Mouse (Mus musculus) ES-E14 (cell line): ENCODE measurements at regions not wholly inside any gene's neighbourhood (a gene's known extent, or its start where the extent isn't known, plus 50 kb on each side); places are given as distances from the start of the nearest gene placed in this dataset.
"Not testable (repeated sequence)": the region's sequence is repeated elsewhere in the genome, so short reads cannot be mapped to it uniquely, and the experiment has no call there.

Experiments used
- DNase-seq: peaks from one replicate; pipeline ENCODE4 v3.0.0-alpha.2; 2013; ENCODE audit warnings: low read depth, low spot score
- H3K27ac ChIP-seq: 2 replicates; pipeline ENCODE4 v1.5.1; 2012; ENCODE audit warnings: low read depth, mild to moderate bottlenecking, low read length, moderate library complexity, mixed read lengths; ENCODE audit not compliant: poor library complexity, insufficient read depth, severe bottlenecking
- H3K36me3 ChIP-seq: 2 replicates; pipeline ENCODE4 v1.6.1; 2012; ENCODE audit warnings: mild to moderate bottlenecking, low read length, moderate library complexity, mixed read lengths; ENCODE audit not compliant: control insufficient read depth, poor library complexity, insufficient read depth, severe bottlenecking
- H3K4me1 ChIP-seq, 2 experiments: fragments of 150-350 bp in 1 of 2; sonication (generic) in 1 of 2; 2 replicates each; pipeline ENCODE4 v1.6.1; 2012; ENCODE audit warnings: low read length in 2 of 2, mild to moderate bottlenecking in 1 of 2, mixed read lengths in 1 of 2; ENCODE audit not compliant: control insufficient read depth in 2 of 2, insufficient read depth in 2 of 2, poor library complexity in 1 of 2
- H3K4me3 ChIP-seq, 2 experiments: fragments of 150-350 bp in 1 of 2; sonication (generic) in 1 of 2; 2 replicates each; pipeline ENCODE4 v1.5.1; 2012; ENCODE audit warnings: low read length in 2 of 2, low read depth in 1 of 2, mild to moderate bottlenecking in 1 of 2, mixed read lengths in 1 of 2; ENCODE audit not compliant: insufficient read depth in 1 of 2, poor library complexity in 1 of 2, severe bottlenecking in 1 of 2
- H3K9ac ChIP-seq: 2 replicates; pipeline ENCODE4 v1.6.1; 2012; ENCODE audit warnings: low read depth, mild to moderate bottlenecking, low read length, mixed read lengths; ENCODE audit not compliant: poor library complexity, insufficient read depth, severe bottlenecking
- H3K9me3 ChIP-seq: fragments of 150-350 bp; sonication (generic); 2 replicates; pipeline ENCODE4 v1.6.1; 2012; ENCODE audit warnings: low read depth, mild to moderate bottlenecking, low read length; ENCODE audit not compliant: control insufficient read depth, insufficient read depth
- CHD2 ChIP-seq: IDR thresholded peaks from 2 replicates; pipeline ENCODE4 v1.6.1; 2014; ENCODE audit warnings: mild to moderate bottlenecking, low read depth, low read length, inconsistent platforms
- HCFC1 ChIP-seq: IDR thresholded peaks from 2 replicates; pipeline ENCODE4 v1.6.1; 2012; ENCODE audit warnings: low read length, inconsistent platforms, borderline replicate concordance; ENCODE audit not compliant: insufficient read depth
- MAFK ChIP-seq: IDR thresholded peaks from 2 replicates; pipeline ENCODE4 v1.6.1; 2014; ENCODE audit warnings: mild to moderate bottlenecking, low read depth, low read length, inconsistent platforms; ENCODE audit not compliant: insufficient read depth
- ZC3H11A ChIP-seq: IDR thresholded peaks from 2 replicates; pipeline ENCODE4 v1.6.1; 2012; ENCODE audit warnings: low read depth, mild to moderate bottlenecking, inconsistent platforms, low read length, borderline replicate concordance
- ZNF384 ChIP-seq: IDR thresholded peaks from 2 replicates; pipeline ENCODE4 v1.6.1; 2012; ENCODE audit warnings: low read depth, low read length, inconsistent platforms
- in situ Hi-C, 2 experiments: fragments of 600-800 bp; cut with MboI; formaldehyde crosslinking; loops; one replicate each; pipeline ENCODE4 v1.15.1; 2025; ENCODE audit warnings: low sequenced_read_pairs in 2 of 2, inconsistent platforms in 1 of 2; ENCODE audit not compliant: unreplicated experiment in 2 of 2

DNA sequence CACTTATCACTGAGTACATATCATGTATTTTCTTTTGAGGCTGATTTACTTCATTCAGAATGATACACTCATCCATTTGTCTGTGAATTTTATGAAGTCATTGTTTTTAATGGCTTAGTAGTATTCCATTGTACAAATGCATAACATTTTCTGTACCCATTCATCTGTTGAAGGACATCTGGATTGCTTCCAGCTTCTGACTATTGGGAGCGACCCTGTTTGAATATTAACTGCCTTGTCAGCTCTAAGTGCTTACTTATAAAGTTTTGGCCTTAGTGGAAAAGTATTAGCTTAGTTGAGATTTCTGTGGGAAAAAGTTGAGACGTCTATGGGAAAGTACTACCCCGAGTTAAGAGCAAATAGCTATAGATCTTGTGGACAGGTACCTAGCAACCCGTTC lies 120.4 kb downstream of the Hnmt start:
- TF ChIP-seq HCFC1: no peak
- no peak for TF ChIP-seq MAFK
- no peak for TF ChIP-seq ZNF384
- TF ChIP-seq CHD2: no peak
- no peak for TF ChIP-seq ZC3H11A
- no peak for DNase-seq
- Histone ChIP-seq H3K4me1 (no peaks in the 10 kb centered on the region), H3K9me3 (peaks cover 7% of the 10 kb centered on the region), H3K4me3 (no peak overlapping the region), H3K36me3 (no peaks in the 10 kb centered on the region), H3K9ac (no peak overlapping the region), H3K27ac (no peak overlapping the region)
- in situ Hi-C loops: no loop called here

DNA sequence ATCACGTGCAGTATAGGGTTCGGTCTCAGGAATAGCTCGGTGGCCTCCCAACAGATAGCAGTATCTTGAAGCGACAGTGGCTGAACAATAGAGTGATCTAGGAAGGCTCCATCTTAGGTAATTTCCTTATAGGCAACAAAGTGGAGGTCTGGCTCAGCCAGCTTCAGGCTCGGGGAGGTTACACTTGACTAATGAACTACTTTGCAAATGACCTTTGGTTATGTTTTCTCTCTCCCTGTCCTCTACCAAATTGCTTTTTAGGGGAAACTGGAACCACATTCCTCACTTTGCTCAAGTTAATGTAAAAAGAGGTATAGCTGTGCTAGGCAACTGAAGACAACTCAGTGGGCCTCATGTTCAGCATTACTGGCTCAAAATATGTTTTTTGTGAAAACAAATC lies 122.3 kb downstream of the Hnmt start:
- in situ Hi-C loops: no loop called here

DNA sequence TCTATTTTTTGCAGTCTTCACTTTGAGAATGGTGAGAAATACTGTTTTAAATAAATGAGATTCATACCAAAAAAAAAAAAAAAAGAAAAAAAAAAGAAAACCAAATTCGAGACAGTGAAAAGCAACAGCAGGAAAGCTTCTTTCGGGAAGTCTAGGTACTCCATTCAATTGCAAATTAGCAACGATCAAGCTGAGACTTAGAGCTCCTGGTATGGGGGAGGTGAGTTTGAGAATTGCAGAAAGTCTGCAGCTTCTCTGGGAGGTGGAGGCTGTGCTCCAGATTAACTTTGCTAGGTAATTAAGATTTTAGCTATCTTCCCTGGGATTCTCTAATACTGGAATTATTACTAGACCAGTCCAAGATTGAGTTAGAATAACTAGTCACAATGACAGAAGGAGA lies 140.4 kb downstream of the Hnmt start:
- H3K4me1 ChIP-seq, DNase-seq, H3K9me3 ChIP-seq, in situ Hi-C loops, H3K36me3 ChIP-seq, H3K27ac ChIP-seq, H3K9ac ChIP-seq, H3K4me3 ChIP-seq: not testable (repeated sequence)
- 0 out of 2 replicates have a peak, but pooled peaks have one; percentile 34 for TF ChIP-seq ZNF384

More for the DNA sequence above, 122.3 kb downstream of the Hnmt start:
- Histone ChIP-seq H3K36me3 (no peaks in the 10 kb centered on the region), H3K9me3 (peaks cover 7% of the 10 kb centered on the region), H3K9ac (no peak overlapping the region), H3K4me3 (no peak overlapping the region), H3K4me1 (no peaks in the 10 kb centered on the region), H3K27ac (no peak overlapping the region)
- TF ChIP-seq MAFK (no peak), ZC3H11A (no peak), CHD2 (no peak), ZNF384 (no peak), HCFC1 (no peak)
- DNase-seq: no peak

DNA sequence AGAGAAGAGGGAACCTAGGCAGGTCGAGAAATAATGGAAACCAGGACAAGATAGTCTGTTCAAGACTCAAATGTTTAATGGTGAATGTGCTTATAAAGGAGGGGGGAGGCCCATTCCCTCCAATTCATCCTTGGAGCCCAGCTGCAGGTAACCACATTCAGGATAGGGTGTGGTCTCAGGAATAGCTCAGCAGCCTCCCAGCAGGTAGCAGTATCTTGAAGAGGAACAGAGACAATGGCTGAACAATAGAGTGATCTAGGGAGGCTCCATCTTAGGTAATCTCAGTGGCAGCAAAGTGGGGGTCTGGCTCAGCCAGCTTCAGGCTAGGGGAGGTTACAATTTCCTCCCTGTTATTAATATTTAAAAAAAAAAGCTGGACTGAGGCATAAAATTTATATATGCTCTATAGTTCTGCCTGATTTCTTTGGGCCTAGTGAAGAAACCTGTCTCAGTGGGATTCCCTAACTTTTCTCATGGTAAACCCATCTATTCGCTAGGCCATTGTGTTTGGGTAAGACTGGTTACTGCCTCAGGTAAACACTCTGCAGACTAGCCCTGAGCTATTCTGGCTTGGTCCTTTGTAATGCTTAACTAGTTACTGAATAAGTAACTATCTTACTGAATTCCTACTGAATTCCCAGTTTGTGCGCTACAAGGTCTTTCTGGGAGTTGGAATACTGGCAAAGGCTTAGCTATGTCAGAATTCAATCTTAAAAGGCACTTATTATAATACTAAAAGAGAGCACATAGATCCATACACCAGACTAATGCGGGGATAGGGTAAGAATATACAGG lies 142.1 kb downstream of the Hnmt start:
- peak; percentile 31 for DNase-seq
- H3K4me3 ChIP-seq, H3K36me3 ChIP-seq, H3K9ac ChIP-seq, H3K9me3 ChIP-seq, in situ Hi-C loops, H3K4me1 ChIP-seq: not testable (repeated sequence)
- H3K27ac ChIP-seq: peak overlapping the region; percentile 85

DNA sequence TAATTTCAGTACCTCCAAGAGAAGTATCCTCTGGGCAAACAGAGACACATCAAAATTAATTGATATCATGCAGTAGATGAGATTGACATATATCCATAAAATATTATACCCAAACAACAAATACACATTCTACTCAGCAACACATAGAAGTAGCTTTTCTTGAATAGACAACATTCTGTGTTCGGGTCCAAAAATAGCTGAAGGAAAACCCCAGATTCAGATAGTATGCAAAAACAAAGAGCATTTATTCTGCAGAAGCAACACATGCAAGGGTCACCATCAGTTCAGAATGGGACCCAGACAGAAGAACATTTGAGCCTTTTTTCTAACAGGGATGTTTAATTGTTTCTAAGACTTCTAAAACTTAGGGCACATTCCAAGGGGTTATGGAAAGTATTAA lies 150.1 kb downstream of the Hnmt start:
- in situ Hi-C loops: no loop called here
- Histone ChIP-seq H3K9ac (no peak overlapping the region), H3K27ac (no peak overlapping the region), H3K36me3 (no peaks in the 10 kb centered on the region), H3K4me1 (no peaks in the 10 kb centered on the region; a peak in 1 of 4 replicates), H3K4me3 (no peak overlapping the region), H3K9me3 (no peaks in the 10 kb centered on the region)
- DNase-seq: no peak
- TF ChIP-seq ZNF384 (no peak), CHD2 (no peak), MAFK (no peak), HCFC1 (no peak), ZC3H11A (no peak)
